Mouse (Mus musculus): ENCODE results near the gene Etfrf1. TPM values are rescaled to one million over a fixed set of nuclear protein-coding genes. Genes with fewer than 3 reads are reported as not detected.
A peak's percentile ranks its signal among the peaks of the same experiment; 100 is the strongest.

Etfrf1 gene
- total RNA-seq (2012; rRNA removed): 10.8 and 11.6 TPM in 2 replicates
- 29.9 and 35.7 TPM in 2 replicates for total RNA-seq (2014; rRNA removed)
- 20.2 and 21.9 TPM in 2 replicates for polyA plus RNA-seq (2012; ENCODE audit: insufficient read length, low read depth)

GRCm38 (mm10) chr6:145210816-145211338, at the start of gene Etfrf1, which contains the start of gene Casc1:
Gene Etfrf1 (plus strand): TSS chr6:145211134.
Gene Casc1 (minus strand): TSS chr6:145211005.
- peak within 1 kb of the TSS; percentile 74 for H3K27ac ChIP-seq (ENCODE audit: insufficient read depth, low read depth)
- DNase-seq (ENCODE audit: extremely low read depth): peak; percentile 99
- H3K4me2 ChIP-seq (ENCODE audit: insufficient read depth, low read depth, poor library complexity, severe bottlenecking): peak within 1 kb of the TSS; percentile 87
- H3K4me3 ChIP-seq (replicated peaks in 1 of 3; ENCODE audit: low read depth in 2 of 3, low read length in 2 of 3, poor library complexity in 1 of 3): peak within 1 kb of the TSS; percentile 79 to 90 (median 81)
- peak within 1 kb of the TSS; percentile 96 for H3K9ac ChIP-seq (ENCODE audit: insufficient read depth, low read depth)
- 0 out of 2 replicates have a peak, but pooled peaks cover 2% of the 10 kb centered on the region for H3K79me2 ChIP-seq (replicated peaks; ENCODE audit: control insufficient read depth, extremely low read depth, insufficient read depth, poor library complexity, severe bottlenecking)
- TF ChIP-seq MAX (IDR thresholded peaks at IDR 0.05; ENCODE audit: low read length): no peak
- no peak for TF ChIP-seq JUND (conservative IDR thresholded peaks at IDR 0.05; ENCODE audit: low read depth, low read length)
- peak; percentile 89 for TF ChIP-seq ELF1 (IDR thresholded peaks at IDR 0.05; ENCODE audit: low read depth, low read length)
- TF ChIP-seq ZMIZ1 (IDR thresholded peaks at IDR 0.05; ENCODE audit: low read depth, low read length): peak; percentile 85
- TF ChIP-seq PAX5 (IDR thresholded peaks at IDR 0.05; ENCODE audit: low read length): no peak
- no peak for TF ChIP-seq UBTF (IDR thresholded peaks at IDR 0.05; ENCODE audit: low read depth, low read length)
- no peak for TF ChIP-seq USF1 (IDR thresholded peaks at IDR 0.05; ENCODE audit: low read depth, low read length)
- no peak for TF ChIP-seq MYC (IDR thresholded peaks at IDR 0.05; ENCODE audit: low read depth, low read length)
- peak; percentile 95 for TF ChIP-seq NRF1 (IDR thresholded peaks at IDR 0.05; ENCODE audit: low read depth, low read length)
- peak; percentile 81 for TF ChIP-seq TCF12 (IDR thresholded peaks at IDR 0.05; ENCODE audit: low read depth, low read length)
- TF ChIP-seq TBP (conservative IDR thresholded peaks at IDR 0.05; ENCODE audit: low read depth, low read length): 0 out of 2 replicates have a peak, but pooled peaks have one; percentile 47
- TF ChIP-seq IRF4 (IDR thresholded peaks at IDR 0.05; ENCODE audit: low read depth, low read length): no peak; the same call in 1 of the 2 replicates
- TF ChIP-seq NELFE (IDR thresholded peaks at IDR 0.05; ENCODE audit: low read depth, low read length): peak; percentile 93
- peak; percentile 96 for TF ChIP-seq SIN3A (IDR thresholded peaks at IDR 0.05; ENCODE audit: low read length)
- TF ChIP-seq ZKSCAN1 (IDR thresholded peaks at IDR 0.05; ENCODE audit: borderline replicate concordance, low read depth, low read length): no peak
- TF ChIP-seq SMC3 (IDR thresholded peaks at IDR 0.05; ENCODE audit: low read depth, low read length): no peak
- peak; percentile 79 for TF ChIP-seq HCFC1 (IDR thresholded peaks at IDR 0.05; ENCODE audit: low read depth, low read length)
- TF ChIP-seq ETS1 (conservative IDR thresholded peaks at IDR 0.05; ENCODE audit: low read depth, low read length): 0 out of 2 replicates have a peak, but pooled peaks have one; percentile 9
- TF ChIP-seq KAT2A (IDR thresholded peaks at IDR 0.05; ENCODE audit: insufficient replicate concordance, low read length): 0 out of 2 replicates have a peak, but pooled peaks have one; percentile 69
- TF ChIP-seq MXI1 (IDR thresholded peaks at IDR 0.05; ENCODE audit: low read depth, low read length): peak; percentile 94
- no peak for TF ChIP-seq USF2 (conservative IDR thresholded peaks at IDR 0.05; ENCODE audit: low read depth, low read length)
- peak; percentile 81; the same call in 1 of the 2 replicates for TF ChIP-seq POLR2AphosphoS2 (IDR thresholded peaks at IDR 0.05; ENCODE audit: low read depth, low read length)
- TF ChIP-seq EP300 (IDR thresholded peaks at IDR 0.05; ENCODE audit: low read length): no peak
- TF ChIP-seq JUN (IDR thresholded peaks at IDR 0.05; ENCODE audit: insufficient read depth, low read depth, low read length): no peak
- TF ChIP-seq E2F4 (IDR thresholded peaks at IDR 0.05; ENCODE audit: insufficient replicate concordance, low read depth, low read length): no peak
- TF ChIP-seq RAD21 (IDR thresholded peaks at IDR 0.05; ENCODE audit: low read depth, low read length): no peak; the same call in 1 of the 2 replicates
- TF ChIP-seq MAZ (IDR thresholded peaks at IDR 0.05; ENCODE audit: low read depth, low read length): no peak
- TF ChIP-seq POLR2A (IDR thresholded peaks at IDR 0.05; ENCODE audit: low read depth, low read length): peak; percentile 97
- no peak for TF ChIP-seq MAFK (IDR thresholded peaks at IDR 0.05; ENCODE audit: insufficient replicate concordance, low read length)
- peaks cover 3% of the 10 kb centered on the region for H3K27me3 ChIP-seq (replicated peaks)
- dilution Hi-C loops (cut with MboI; ENCODE audit: extremely low pct_ligation_motif_present, extremely low pct_unique_long_range_greater_than_20kb, low sequenced_read_pairs): no loop called here
- H3K4me1 ChIP-seq (ENCODE audit: control insufficient read depth in 1 of 2, insufficient read depth in 2 of 2): peaks cover 3 to 17% of the 10 kb centered on the region in 2 experiments; a peak in 2 of 4 replicates
- H3K36me3 ChIP-seq (replicated peaks in 1 of 2; ENCODE audit: control insufficient read depth in 1 of 2, insufficient read depth in 1 of 2, low read length in 1 of 2): peaks cover 4 to 22% of the 10 kb centered on the region in 2 experiments
- no peaks in the 10 kb centered on the region for H3K9me3 ChIP-seq (replicated peaks; ENCODE audit: low read length)
- in situ Hi-C loops (cut with MboI; ENCODE audit: low pct_ligation_motif_present, low pct_unique_long_range_greater_than_20kb, low sequenced_read_pairs): no loop called here
